Mouse (Mus musculus): ENCODE results near the gene Zfp93. TPM values are rescaled to one million over a fixed set of nuclear protein-coding genes. Genes with fewer than 3 reads are reported as not detected.
A peak's percentile ranks its signal among the peaks of the same experiment; 100 is the strongest.

The Zfp93 gene
- polyA plus RNA-seq (2015; fragmentation: Nextera tagmentation; extraction: Ambion mirVana) = 7.1 and 7.5 TPM in 2 replicates

- WGBS = 0% methylated on average over 12 of the region's 12 CpGs
These were observed at the start of gene Zfp93 for GRCm38 (mm10) chr7:24270288-24270672. Gene Zfp93, plus strand, starts transcription at chr7:24270420.

DNA sequence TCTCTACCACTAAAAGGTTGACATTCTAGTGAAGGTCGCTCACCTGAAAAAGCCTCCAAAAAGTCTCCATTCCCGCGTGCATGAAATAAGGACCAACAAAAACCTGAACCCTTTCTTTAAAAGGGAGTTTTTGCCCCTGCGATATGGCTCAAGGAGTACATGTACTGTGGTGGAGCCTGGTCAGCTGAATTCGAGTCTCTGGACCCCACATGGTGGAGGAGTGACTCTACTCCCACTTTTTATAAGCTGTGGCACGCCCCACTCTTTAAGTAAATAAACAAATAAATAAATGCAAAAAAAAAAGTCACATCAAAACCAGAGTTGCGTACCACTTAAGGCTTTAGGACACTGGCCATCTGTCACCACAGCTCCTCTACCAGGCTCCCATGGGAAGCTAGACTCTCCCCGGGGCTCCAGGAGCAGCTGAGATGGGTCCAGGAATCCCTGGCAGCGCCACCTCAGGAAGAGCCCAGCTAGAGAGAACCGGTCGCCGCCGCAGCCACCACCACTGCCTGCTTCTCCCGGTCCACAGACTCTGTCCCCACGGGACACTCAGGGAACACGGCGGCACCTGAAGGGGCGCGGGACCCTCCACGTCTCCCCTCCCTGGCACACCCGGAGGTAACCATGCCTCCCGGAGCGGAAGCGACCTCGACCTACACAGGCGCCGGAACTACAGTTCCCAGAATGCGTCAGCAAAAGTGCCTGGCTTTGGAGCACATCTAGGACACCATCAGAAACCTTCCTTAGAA, 33.0 kb upstream of the Zfp93 start, which contains the start of gene Zfp109:
Zfp109 (minus strand) TSS at position 521 of the 752 bp plus-strand sequence.
- Histone ChIP-seq H3K9me3 (replicated peaks; ENCODE audit: control insufficient read depth, low read length, poor library complexity, severe bottlenecking) (no peaks in the 10 kb centered on the region), H3K4me2 (ENCODE audit: low read length) (peak within 1 kb of the TSS; percentile 74), H3K4me1 (ENCODE audit: control insufficient read depth, insufficient read depth, low read length) (peaks cover 6% of the 10 kb centered on the region; the same call in 1 of the 2 replicates), H3K36me3 (ENCODE audit: control insufficient read depth, insufficient read depth, low read length) (peaks cover 2% of the 10 kb centered on the region), H3K4me3 (ENCODE audit: low read depth, low read length) (peak within 1 kb of the TSS; percentile 54), H3K27ac (ENCODE audit: low read length) (peak within 1 kb of the TSS; percentile 25), H3K27me3 (ENCODE audit: control insufficient read depth, insufficient read depth, low read depth, low read length) (no peaks in the 10 kb centered on the region), H3K9ac (ENCODE audit: low read depth, low read length) (peak within 1 kb of the TSS; percentile 68)
- WGBS = 7% methylated on average over 28 of the region's 28 CpGs
- ATAC-seq = peak; percentile 92

More at GRCm38 (mm10) chr7:24270288-24270672, at the start of gene Zfp93:
- no peaks in the 10 kb centered on the region for H3K9me3 ChIP-seq (replicated peaks; ENCODE audit: control insufficient read depth, low read length, poor library complexity, severe bottlenecking)
- peaks cover 11% of the 10 kb centered on the region for H3K36me3 ChIP-seq (ENCODE audit: control insufficient read depth, insufficient read depth, low read length)
- ATAC-seq = peak; percentile 92
- peak within 1 kb of the TSS; percentile 73 for H3K9ac ChIP-seq (ENCODE audit: low read depth, low read length)
- H3K4me3 ChIP-seq (ENCODE audit: low read depth, low read length) = peak within 1 kb of the TSS; percentile 51
- peaks cover 9% of the 10 kb centered on the region for H3K4me1 ChIP-seq (ENCODE audit: control insufficient read depth, insufficient read depth, low read length)
- peak within 1 kb of the TSS; percentile 71 for H3K27ac ChIP-seq (ENCODE audit: low read length)
- no peaks in the 10 kb centered on the region for H3K27me3 ChIP-seq (ENCODE audit: control insufficient read depth, insufficient read depth, low read depth, low read length)
- H3K4me2 ChIP-seq (ENCODE audit: low read length) = peak within 1 kb of the TSS; percentile 61

- Histone ChIP-seq H3K36me3 (ENCODE audit: control insufficient read depth, insufficient read depth, low read length) (no peaks in the 10 kb centered on the region; the same call in 1 of the 2 replicates), H3K9ac (ENCODE audit: low read depth, low read length) (peak overlapping the region; percentile 50; the same call in 1 of the 2 replicates), H3K9me3 (replicated peaks; ENCODE audit: control insufficient read depth, low read length, poor library complexity, severe bottlenecking) (no peaks in the 10 kb centered on the region), H3K4me1 (ENCODE audit: control insufficient read depth, insufficient read depth, low read length) (peaks cover 15% of the 10 kb centered on the region), H3K4me2 (ENCODE audit: low read length) (peak overlapping the region; percentile 75), H3K27ac (ENCODE audit: low read length) (no peak overlapping the region), H3K27me3 (ENCODE audit: control insufficient read depth, insufficient read depth, low read depth, low read length) (no peaks in the 10 kb centered on the region), H3K4me3 (ENCODE audit: low read depth, low read length) (peak overlapping the region; percentile 47)
- ATAC-seq = peak; percentile 72
- whole genome bisulfite sequencing = 70% methylated on average over 9 of the region's 9 CpGs
These were observed 16.2 kb upstream of the Zfp93 start for GRCm38 (mm10) chr7:24253779-24254615.

GRCm38 (mm10) chr7:24254633-24255474, 15.4 kb upstream of the Zfp93 start, which contains the start of gene Zfp108:
Gene Zfp108, plus strand, starts transcription at chr7:24254794.
- peak within 1 kb of the TSS; percentile 72 for H3K9ac ChIP-seq (ENCODE audit: low read depth, low read length)
- H3K9me3 ChIP-seq (replicated peaks; ENCODE audit: control insufficient read depth, low read length, poor library complexity, severe bottlenecking) = no peaks in the 10 kb centered on the region
- peak within 1 kb of the TSS; percentile 75 for H3K4me2 ChIP-seq (ENCODE audit: low read length)
- peak within 1 kb of the TSS; percentile 59 for H3K27ac ChIP-seq (ENCODE audit: low read length)
- H3K27me3 ChIP-seq (ENCODE audit: control insufficient read depth, insufficient read depth, low read depth, low read length) = no peaks in the 10 kb centered on the region
- H3K36me3 ChIP-seq (ENCODE audit: control insufficient read depth, insufficient read depth, low read length) = peaks cover 3% of the 10 kb centered on the region
- peaks cover 15% of the 10 kb centered on the region for H3K4me1 ChIP-seq (ENCODE audit: control insufficient read depth, insufficient read depth, low read length)
- H3K4me3 ChIP-seq (ENCODE audit: low read depth, low read length) = peak within 1 kb of the TSS; percentile 47
- ATAC-seq = peak; percentile 92
- 20% methylated on average over 21 of the region's 21 CpGs for WGBS

GRCm38 (mm10) chr7:24259306-24259999, 10.8 kb upstream of the Zfp93 start:
- peaks cover 11% of the 10 kb centered on the region for H3K4me1 ChIP-seq (ENCODE audit: control insufficient read depth, insufficient read depth, low read length)
- H3K4me3 ChIP-seq (ENCODE audit: low read depth, low read length) = no peak overlapping the region
- 96% methylated on average over 13 of the region's 13 CpGs for WGBS
- H3K27ac ChIP-seq (ENCODE audit: low read length) = no peak overlapping the region
- no peaks in the 10 kb centered on the region for H3K27me3 ChIP-seq (ENCODE audit: control insufficient read depth, insufficient read depth, low read depth, low read length)
- no peak overlapping the region for H3K9ac ChIP-seq (ENCODE audit: low read depth, low read length)
- H3K4me2 ChIP-seq (ENCODE audit: low read length) = no peak overlapping the region
- no peak for ATAC-seq
- no peaks in the 10 kb centered on the region for H3K9me3 ChIP-seq (replicated peaks; ENCODE audit: control insufficient read depth, low read length, poor library complexity, severe bottlenecking)
- H3K36me3 ChIP-seq (ENCODE audit: control insufficient read depth, insufficient read depth, low read length) = peaks cover 17% of the 10 kb centered on the region

- Histone ChIP-seq H3K4me1 (ENCODE audit: control insufficient read depth, insufficient read depth, low read length) (peaks cover 10% of the 10 kb centered on the region), H3K27me3 (ENCODE audit: control insufficient read depth, insufficient read depth, low read depth, low read length) (no peaks in the 10 kb centered on the region), H3K27ac (ENCODE audit: low read length) (no peak overlapping the region), H3K4me2 (ENCODE audit: low read length) (no peak overlapping the region), H3K9ac (ENCODE audit: low read depth, low read length) (no peak overlapping the region), H3K4me3 (ENCODE audit: low read depth, low read length) (no peak overlapping the region), H3K9me3 (replicated peaks; ENCODE audit: control insufficient read depth, low read length, poor library complexity, severe bottlenecking) (no peaks in the 10 kb centered on the region), H3K36me3 (ENCODE audit: control insufficient read depth, insufficient read depth, low read length) (peaks cover 17% of the 10 kb centered on the region)
- 88% methylated on average over 4 of the region's 4 CpGs for WGBS
- no peak for ATAC-seq
These were observed 10.3 kb upstream of the Zfp93 start for GRCm38 (mm10) chr7:24260000-24260312.

DNA sequence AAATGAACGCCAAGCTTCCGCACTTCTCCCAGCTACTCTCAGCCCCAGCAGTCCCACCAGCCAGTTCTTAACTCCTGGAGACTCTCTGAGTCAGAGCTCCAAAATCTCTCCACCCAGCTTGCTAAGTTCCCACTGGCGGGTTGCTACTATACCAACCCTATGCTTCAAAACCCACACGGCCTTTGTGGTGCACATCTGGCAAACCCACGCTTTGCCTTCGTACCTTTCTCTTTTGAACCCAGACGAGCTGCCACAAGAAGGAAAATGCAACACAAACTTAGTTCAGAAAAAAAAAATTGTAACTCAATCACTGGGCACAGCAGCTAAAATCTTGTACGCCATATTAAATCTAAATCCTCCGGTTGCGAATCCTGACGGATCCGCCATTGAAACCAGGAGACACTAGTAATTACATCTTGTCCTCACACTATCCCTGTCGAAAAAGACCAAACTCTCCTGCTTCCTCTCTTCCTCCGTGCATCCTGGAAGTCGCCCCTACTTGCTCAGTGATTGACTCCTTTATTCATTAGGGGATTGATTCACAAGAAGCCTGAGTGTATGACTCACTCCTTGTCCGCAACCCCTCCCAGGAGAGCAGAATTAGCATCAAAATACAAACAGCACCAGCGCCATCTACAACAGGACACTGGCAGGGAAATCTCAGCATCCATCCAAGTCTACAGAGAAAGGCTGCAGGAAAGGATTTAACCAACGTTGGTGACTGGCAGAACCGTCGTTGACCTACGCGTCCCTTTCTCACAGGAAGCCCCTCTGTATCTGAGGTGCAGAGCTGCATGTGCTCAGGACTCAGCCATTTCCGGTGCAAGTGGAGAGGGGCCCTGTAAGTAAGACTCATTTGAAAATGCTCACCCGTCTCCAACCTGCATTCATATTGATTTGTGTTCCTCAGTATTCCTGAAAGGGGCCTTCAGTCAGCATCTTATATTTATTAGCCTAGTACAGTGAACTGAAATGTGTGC, 1.8 kb upstream of the Zfp93 start:
- WGBS = 63% methylated on average over 24 of the region's 24 CpGs
- H3K9ac ChIP-seq (ENCODE audit: low read depth, low read length) = no peak overlapping the region
- H3K4me1 ChIP-seq (ENCODE audit: control insufficient read depth, insufficient read depth, low read length) = peaks cover 9% of the 10 kb centered on the region
- no peaks in the 10 kb centered on the region for H3K36me3 ChIP-seq (ENCODE audit: control insufficient read depth, insufficient read depth, low read length)
- H3K27me3 ChIP-seq (ENCODE audit: control insufficient read depth, insufficient read depth, low read depth, low read length) = no peaks in the 10 kb centered on the region
- H3K4me3 ChIP-seq (ENCODE audit: low read depth, low read length) = no peak overlapping the region
- H3K9me3 ChIP-seq (replicated peaks; ENCODE audit: control insufficient read depth, low read length, poor library complexity, severe bottlenecking) = no peaks in the 10 kb centered on the region
- H3K27ac ChIP-seq (ENCODE audit: low read length) = no peak overlapping the region
- no peak overlapping the region for H3K4me2 ChIP-seq (ENCODE audit: low read length)
- ATAC-seq = no peak

Data from midbrain, embryonic 16.5 days (tissue).